8 mouse cellular contexts compared by ENCODE assay signal in genomic region chr2:71744861-71745507, GRCm38 (mm10). TPM values are rescaled to one million over a fixed set of nuclear protein-coding genes. Genes with fewer than 3 reads are reported as not detected.
DNase-seq lines count a peak whose midpoint lies in the region; ATAC-seq and TF ChIP-seq lines count a peak whose summit lies in the region.

No protein-coding gene starts in this region.

- DNase-seq in kidney, adult 8-10 months: no peak
- DNase-seq in ES-E14 (ENCODE audit: low read depth, low spot score): peak; percentile 74
- peak; percentile 43 for DNase-seq in liver
- DNase-seq in yolk sac, embryonic 10.5 days (ENCODE audit: low spot score): peak; percentile 46
- DNase-seq in ovary, adult 18-20 months (ENCODE audit: low spot score): no peak
- DNase-seq in Muller cell, postnatal 12 days (ENCODE audit: inconsistent ontology term): no peak

- H3K9ac ChIP-seq in kidney, embryonic 15.5 days: no peak overlapping the region
- H3K9ac ChIP-seq in ES-E14 (ENCODE audit: insufficient read depth, low read depth, low read length, poor library complexity, severe bottlenecking): peak overlapping the region; percentile 45; the same call in 1 of the 2 replicates
- no peak overlapping the region for H3K9ac ChIP-seq in forebrain, embryonic 13.5 days

- H3K4me2 ChIP-seq in kidney, embryonic 15.5 days: peak overlapping the region; percentile 24
- peak overlapping the region; percentile 9; the same call in 1 of the 2 replicates for H3K4me2 ChIP-seq in forebrain, embryonic 13.5 days

- peak overlapping the region; percentile 66 for H3K27ac ChIP-seq in kidney, embryonic 15.5 days
- peak overlapping the region; percentile 96 for H3K27ac ChIP-seq in ES-E14 (ENCODE audit: insufficient read depth, low read depth, low read length, poor library complexity, severe bottlenecking)
- no peak overlapping the region for H3K27ac ChIP-seq in forebrain, embryonic 13.5 days

- H3K4me1 ChIP-seq in kidney, embryonic 15.5 days: peaks cover 37% of the 10 kb centered on the region
- peaks cover 11 to 16% of the 10 kb centered on the region in 2 experiments for H3K4me1 ChIP-seq in ES-E14 (ENCODE audit: control insufficient read depth in 2 of 2, insufficient read depth in 2 of 2, low read length in 2 of 2, poor library complexity in 1 of 2)
- H3K4me1 ChIP-seq in forebrain, embryonic 13.5 days: peaks cover 47% of the 10 kb centered on the region

- H3K27me3 ChIP-seq in kidney, embryonic 15.5 days: no peaks in the 10 kb centered on the region
- H3K27me3 ChIP-seq in forebrain, embryonic 13.5 days: no peaks in the 10 kb centered on the region

- in situ Hi-C loops in ES-E14 (cut with MboI; ENCODE audit: low sequenced_read_pairs in 2 of 2, unreplicated experiment in 2 of 2): no loop called here

- H3K36me3 ChIP-seq in kidney, embryonic 15.5 days: no peaks in the 10 kb centered on the region
- H3K36me3 ChIP-seq in ES-E14 (ENCODE audit: control insufficient read depth, insufficient read depth, low read length, poor library complexity, severe bottlenecking): no peaks in the 10 kb centered on the region
- H3K36me3 ChIP-seq in forebrain, embryonic 13.5 days (ENCODE audit: poor library complexity, severe bottlenecking): no peaks in the 10 kb centered on the region

- H3K4me3 ChIP-seq in kidney, embryonic 15.5 days (replicated peaks): no peak overlapping the region
- H3K4me3 ChIP-seq in ES-E14 (ENCODE audit: insufficient read depth in 1 of 2, low read depth in 1 of 2, low read length in 2 of 2, poor library complexity in 1 of 2, severe bottlenecking in 1 of 2): peak overlapping the region; percentile 46 to 48
- H3K4me3 ChIP-seq in forebrain, embryonic 13.5 days: no peak overlapping the region

- peak; percentile 78 for ATAC-seq in kidney, embryonic 15.5 days (replicated peaks; ENCODE audit: low FRiP score)
- no peak for ATAC-seq in forebrain, embryonic 13.5 days

- no peaks in the 10 kb centered on the region for H3K9me3 ChIP-seq in kidney, embryonic 15.5 days (replicated peaks)
- H3K9me3 ChIP-seq in ES-E14 (ENCODE audit: control insufficient read depth, insufficient read depth, low read depth, low read length): no peaks in the 10 kb centered on the region
- H3K9me3 ChIP-seq in forebrain, embryonic 13.5 days (replicated peaks): no peaks in the 10 kb centered on the region

- 12% methylated on average over 11 of the region's 11 CpGs for WGBS in kidney, embryonic 15.5 days
- 8% methylated on average over 11 of the region's 11 CpGs for WGBS in forebrain, embryonic 13.5 days

TF ChIP-seq in ES-E14, 5 proteins besides CTCF, POLR2A, EP300 and RAD21:
- TF ChIP-seq MAFK (IDR thresholded peaks at IDR 0.05; ENCODE audit: insufficient read depth, low read depth, low read length) (no peak), ZC3H11A (IDR thresholded peaks at IDR 0.05; ENCODE audit: borderline replicate concordance, low read depth, low read length) (no peak), ZNF384 (IDR thresholded peaks at IDR 0.05; ENCODE audit: low read depth, low read length) (no peak), CHD2 (IDR thresholded peaks at IDR 0.05; ENCODE audit: low read depth, low read length) (no peak), HCFC1 (IDR thresholded peaks at IDR 0.05; ENCODE audit: borderline replicate concordance, insufficient read depth, low read length) (no peak)

RNA-seq across cellular contexts. Expression of gene Itga6, which starts 0.4 kb away (rescaled TPM):
- 69.9 and 74.6 TPM in 2 replicates for polyA plus RNA-seq in kidney, embryonic 15.5 days (2015; fragmentation: Nextera tagmentation; extraction: Ambion mirVana)
- 169 and 217 TPM in 2 replicates for total RNA-seq in ES-E14 (2012; rRNA removed)
- 31.1 and 32.0 TPM in 2 replicates for polyA plus RNA-seq in forebrain, embryonic 13.5 days (2015; fragmentation: Nextera tagmentation; extraction: Ambion mirVana)

Comparison
In these comparisons a context has a peak if more than half of its experiments do, and no peak if none do; other contexts are left out.
1. H3K4me3 ChIP-seq: peak in ES-E14 (2 of 2); none in kidney, embryonic 15.5 days (single experiment) and forebrain, embryonic 13.5 days (single experiment).
2. DNase-seq: peak in ES-E14 (single experiment), liver (single experiment) and yolk sac, embryonic 10.5 days (single experiment); none in kidney, adult 8-10 months (0 of 2), ovary, adult 18-20 months (single experiment) and Muller cell, postnatal 12 days (single experiment).